Mouse (Mus musculus): ENCODE data around the gene Nup107.
"Not testable (repeated sequence)": the region's sequence is repeated elsewhere in the genome, so short reads cannot be mapped to it uniquely, and the experiment has no call there.

Nup107 gene

GRCm38 (mm10) chr10:117738140-117738921 is 54.2 kb downstream of the Nup107 start:
- no peak for DNase-seq (ENCODE audit: inconsistent ontology term)

- DNase-seq (ENCODE audit: inconsistent ontology term) = not testable (repeated sequence)
Measured at GRCm38 (mm10) chr10:117737498-117737897, 55.0 kb downstream of the Nup107 start.

- DNase-seq (ENCODE audit: inconsistent ontology term) = no peak
Measured at GRCm38 (mm10) chr10:117737075-117737474, 55.4 kb downstream of the Nup107 start.

GRCm38 (mm10) chr10:117736573-117736972 is 55.9 kb downstream of the Nup107 start:
- no peak for DNase-seq (ENCODE audit: inconsistent ontology term)

- DNase-seq (ENCODE audit: inconsistent ontology term) = not testable (repeated sequence)
Measured at GRCm38 (mm10) chr10:117735396-117735795, 57.1 kb downstream of the Nup107 start.

GRCm38 (mm10) chr10:117734104-117734852 is 58.2 kb downstream of the Nup107 start:
- not testable (repeated sequence) for DNase-seq (ENCODE audit: inconsistent ontology term)

- not testable (repeated sequence) for DNase-seq (ENCODE audit: inconsistent ontology term)
Measured at GRCm38 (mm10) chr10:117733626-117734025, 58.9 kb downstream of the Nup107 start.

- DNase-seq (ENCODE audit: inconsistent ontology term) = no peak
Measured at GRCm38 (mm10) chr10:117732962-117733592, 59.4 kb downstream of the Nup107 start.

GRCm38 (mm10) chr10:117732184-117732583 is 60.3 kb downstream of the Nup107 start:
- DNase-seq (ENCODE audit: inconsistent ontology term) = no peak

GRCm38 (mm10) chr10:117731244-117732101 is 61.0 kb downstream of the Nup107 start:
- DNase-seq (ENCODE audit: inconsistent ontology term) = peak; percentile 59

GRCm38 (mm10) chr10:117730637-117731203 is 61.8 kb downstream of the Nup107 start:
- DNase-seq (ENCODE audit: inconsistent ontology term) = no peak

- no peak for DNase-seq (ENCODE audit: inconsistent ontology term)
Measured at GRCm38 (mm10) chr10:117730140-117730539, 62.4 kb downstream of the Nup107 start.

GRCm38 (mm10) chr10:117729139-117729814 is 63.2 kb downstream of the Nup107 start:
- no peak for DNase-seq (ENCODE audit: inconsistent ontology term)

GRCm38 (mm10) chr10:117728574-117728973 is 63.9 kb downstream of the Nup107 start:
- no peak for DNase-seq (ENCODE audit: inconsistent ontology term)

GRCm38 (mm10) chr10:117727518-117728110 is 64.9 kb downstream of the Nup107 start:
- DNase-seq (ENCODE audit: inconsistent ontology term) = no peak

GRCm38 (mm10) chr10:117726888-117727385 is 65.6 kb downstream of the Nup107 start:
- no peak for DNase-seq (ENCODE audit: inconsistent ontology term)

GRCm38 (mm10) chr10:117726350-117726749 is 66.2 kb downstream of the Nup107 start:
- no peak for DNase-seq (ENCODE audit: inconsistent ontology term)

GRCm38 (mm10) chr10:117725671-117726070 is 66.8 kb downstream of the Nup107 start:
- DNase-seq (ENCODE audit: inconsistent ontology term) = no peak

GRCm38 (mm10) chr10:117724804-117725361 is 67.6 kb downstream of the Nup107 start:
- no peak for DNase-seq (ENCODE audit: inconsistent ontology term)
